Mouse (Mus musculus) cortical plate, adult 2 months (tissue): Measurements from ENCODE around the gene Dnah6.

ENCODE experiments used
- CTCF ChIP-seq: fragments of 200-500 bp; IDR thresholded peaks from 2 replicates; pipeline ENCODE4 v1.5.1; 2011; ENCODE audit warnings: mild to moderate bottlenecking, control low read depth, low read length; ENCODE audit not compliant: insufficient read depth; ENCODE audit errors: extremely low read depth
- POLR2A ChIP-seq: fragments of 200-500 bp; IDR thresholded peaks from 2 replicates; pipeline ENCODE4 v1.6.1; 2011; ENCODE audit warnings: mild to moderate bottlenecking, low read length, control low read depth; ENCODE audit not compliant: insufficient read depth; ENCODE audit errors: extremely low read depth

- TF ChIP-seq POLR2A (no peak), CTCF (no peak)
Measured at GRCm38 (mm10) chr6:72993054-72993687, 228.3 kb downstream of the Dnah6 start.
